Mouse (Mus musculus) cerebellum, adult (tissue): Measurements from ENCODE around the gene Fam110a.
A peak's percentile ranks its signal among the peaks of the same experiment; 100 is the strongest.

Experiments
- ATAC-seq: cut with Nextera tagmentation; 2 replicates; pipeline ENCODE4 v1.9.2; 2017; ENCODE audit warnings: mild to moderate bottlenecking, moderate library complexity, mixed read lengths; ENCODE audit not compliant: insufficient number of reproducible peaks, low FRiP score, low TSS enrichment

Fam110a gene

DNA sequence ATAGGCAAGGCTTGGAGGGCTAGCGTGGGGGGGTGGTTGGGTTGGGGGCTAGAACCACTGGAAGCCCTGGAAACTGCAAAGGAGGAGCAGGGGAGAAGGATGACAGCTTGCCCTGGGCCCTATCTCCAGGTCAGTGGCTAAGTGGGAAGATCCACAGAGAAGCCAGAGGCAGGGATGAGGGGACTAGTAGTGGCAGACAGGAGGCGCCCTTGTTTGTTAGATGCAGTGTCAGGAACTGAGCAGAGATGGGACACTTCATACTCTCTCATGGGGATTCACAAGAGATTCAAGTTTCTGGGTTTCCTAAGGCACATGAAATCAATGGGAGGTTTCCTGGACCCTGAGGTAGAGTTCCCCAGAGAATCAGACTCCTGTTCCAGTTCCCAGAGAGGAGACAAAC lies 38.8 kb downstream of the Fam110a start:
- ATAC-seq, result no peak

DNA sequence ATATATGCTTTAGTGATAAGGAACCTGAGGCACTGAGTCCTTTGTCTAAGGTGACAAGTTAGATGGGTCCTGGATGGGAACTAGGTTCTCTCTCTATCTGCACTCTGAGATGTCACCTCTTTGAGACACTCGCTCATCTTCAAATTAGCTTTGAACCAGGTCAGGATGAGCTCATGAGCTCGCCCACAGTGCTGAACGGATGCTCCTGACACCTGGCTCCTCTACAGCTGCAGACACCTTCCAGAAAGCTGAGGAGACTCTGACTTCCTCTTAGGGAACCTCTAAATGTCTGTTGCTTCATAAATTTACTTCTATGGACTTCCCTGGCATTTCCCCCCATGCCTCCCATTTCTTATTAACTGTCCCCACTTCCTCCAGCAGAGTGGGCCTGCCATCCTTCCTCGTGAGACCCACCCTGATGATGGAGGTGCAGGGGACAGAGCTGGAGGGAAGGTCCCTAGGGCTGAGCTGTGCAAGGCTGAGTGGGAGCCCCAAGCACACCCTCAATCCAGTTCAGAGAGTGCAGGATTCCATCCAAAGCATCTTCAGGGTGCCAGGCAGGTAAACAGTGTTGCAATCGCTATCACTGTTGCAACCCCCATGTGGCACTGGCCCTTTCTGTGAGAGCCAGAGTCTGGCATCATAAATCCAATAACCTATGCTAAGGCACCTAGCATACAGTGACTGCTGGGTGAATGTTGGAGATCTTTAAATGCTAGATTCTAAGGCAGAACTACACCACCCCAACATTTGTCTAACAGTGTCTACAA lies 40.2 kb downstream of the Fam110a start:
- ATAC-seq, result no peak

DNA sequence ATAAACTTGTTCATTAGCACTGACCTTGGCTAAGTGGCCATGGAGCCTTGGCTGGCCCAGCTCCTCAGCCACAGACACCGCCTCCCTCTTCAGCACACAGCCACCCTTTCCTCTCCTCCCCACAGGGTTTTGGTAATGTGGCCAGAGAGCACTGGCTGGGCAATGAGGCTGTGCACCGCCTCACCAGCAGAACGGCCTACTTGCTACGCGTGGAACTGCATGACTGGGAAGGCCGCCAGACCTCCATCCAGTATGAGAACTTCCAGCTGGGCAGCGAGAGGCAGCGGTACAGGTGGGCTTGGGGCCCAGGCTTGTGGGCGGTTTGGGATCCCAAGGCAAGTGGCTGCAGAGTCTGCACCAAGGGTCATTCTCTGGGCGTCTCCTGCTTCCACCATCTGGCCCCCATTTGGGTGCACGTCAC lies 41.2 kb downstream of the Fam110a start:
- peak; percentile 65 for ATAC-seq

DNA sequence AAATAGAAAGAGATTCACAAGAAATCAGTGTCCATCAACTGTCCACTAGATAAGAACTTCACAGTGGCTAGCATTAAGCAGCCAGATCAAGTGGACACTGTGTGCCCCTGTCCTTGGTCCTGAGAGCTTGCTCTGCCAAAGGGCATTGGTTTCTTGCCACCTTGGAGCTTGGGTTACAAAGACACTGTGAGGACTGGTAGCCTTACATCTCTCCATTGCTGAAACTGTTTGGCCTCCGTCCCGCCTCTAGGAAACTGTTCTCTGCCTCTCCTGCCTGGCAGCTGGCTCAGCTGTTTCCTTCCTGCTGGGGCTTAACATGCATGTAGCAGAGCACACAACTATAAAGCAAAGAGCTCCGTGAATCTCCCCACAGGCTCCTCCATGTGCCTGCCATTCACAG lies 42.1 kb downstream of the Fam110a start:
- no peak for ATAC-seq

DNA sequence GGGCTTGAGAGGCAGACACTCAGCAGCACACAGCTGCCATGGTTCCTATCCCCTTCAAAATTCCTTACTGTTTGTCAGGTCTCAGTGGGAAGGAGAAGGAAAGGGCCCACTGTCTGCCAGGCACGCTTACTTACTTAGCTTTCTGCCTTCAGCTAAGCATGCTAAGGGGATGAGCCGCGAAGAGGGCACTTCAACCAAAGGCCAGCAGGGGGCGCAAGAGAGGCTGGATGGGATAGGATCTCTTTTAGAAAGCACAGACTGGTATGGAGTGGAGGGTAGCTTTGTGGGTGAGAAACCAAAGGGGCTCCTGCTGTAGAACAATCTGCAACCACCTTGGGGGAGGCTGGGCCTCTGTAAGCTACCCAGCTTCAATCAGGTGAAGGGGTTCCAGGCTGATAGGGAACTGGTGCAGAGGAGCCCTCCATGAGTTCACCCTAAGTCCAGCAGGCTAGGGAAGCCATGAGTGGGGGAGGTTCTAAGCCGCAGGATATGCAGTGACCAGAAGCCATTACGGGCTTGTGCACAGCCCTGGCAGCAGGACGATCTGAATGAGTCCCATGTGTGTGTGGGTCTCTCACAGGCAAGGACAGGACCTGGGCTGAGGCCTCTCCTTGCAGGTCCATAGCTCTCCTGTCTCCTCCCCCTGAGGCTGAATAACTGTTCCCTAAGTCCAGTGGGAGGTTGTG lies 49.5 kb downstream of the Fam110a start:
- ATAC-seq, result peak; percentile 77

DNA sequence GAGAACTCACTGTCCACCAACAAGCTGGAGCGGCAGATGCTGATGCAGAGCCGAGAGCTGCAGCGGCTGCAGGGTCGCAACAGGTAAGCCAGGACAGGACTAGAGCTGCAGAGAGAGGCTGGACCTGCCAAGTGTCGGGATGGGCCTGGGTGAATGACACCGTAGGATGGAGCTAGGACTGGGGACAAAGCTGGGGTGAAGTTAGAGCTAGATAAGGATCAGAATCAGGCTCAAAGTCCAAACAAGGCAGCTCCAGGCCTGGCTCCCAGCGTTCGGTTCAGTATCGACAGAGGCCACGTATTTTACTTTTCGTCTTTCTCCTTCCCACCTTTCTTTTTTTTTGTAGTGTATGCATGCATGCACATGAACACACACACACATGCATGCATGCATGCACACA lies 52.9 kb downstream of the Fam110a start:
- ATAC-seq, result no peak

DNA sequence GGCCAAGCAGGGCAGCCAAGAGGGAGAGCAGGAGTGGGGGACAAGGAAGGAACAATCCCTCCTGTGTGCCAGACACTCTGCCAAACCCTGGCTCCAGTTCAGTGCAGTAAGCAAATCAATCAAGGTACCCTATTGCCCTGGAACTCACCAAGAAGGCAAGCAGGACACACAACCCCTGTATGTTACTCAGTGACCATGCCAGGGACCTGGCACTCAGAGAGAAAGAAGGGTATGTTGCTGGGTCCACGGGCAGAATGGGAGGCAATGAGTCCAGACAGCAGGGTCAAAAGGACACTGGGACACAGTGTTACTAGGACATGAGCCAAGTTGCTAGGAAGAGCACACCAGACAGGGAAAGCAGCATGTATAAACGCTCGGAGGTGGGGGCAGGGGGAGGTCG lies 54.3 kb downstream of the Fam110a start:
- ATAC-seq, result no peak

- ATAC-seq, result no peak
These were observed 55.7 kb downstream of the Fam110a start for GRCm38 (mm10) chr2:151924276-151924675.

- ATAC-seq, result no peak
These were observed 58.4 kb downstream of the Fam110a start for GRCm38 (mm10) chr2:151921596-151921995.

GRCm38 (mm10) chr2:151921068-151921467 lies 59.0 kb downstream of the Fam110a start:
- no peak for ATAC-seq
